Mouse (Mus musculus) heart, postnatal 36 days (tissue): ENCODE data around the gene Daglb. TPM values are rescaled to one million over a fixed set of nuclear protein-coding genes. Genes with fewer than 3 reads are reported as not detected.

Experiments
- total RNA-seq, 2 experiments: library from RNA; stranded (reverse); gene quantifications; 2 replicates each; pipeline ENCODE4 v1.2.3; 2021

Daglb gene
- total RNA-seq, 2 experiments from 2014 or later, result 8.2 to 9.0 TPM

Other genes with a start within 250 kb of the Daglb start
- gene Spdye4a, start 237.7 kb upstream of the Daglb start, total RNA-seq, result not detected
- 1 to 10 TPM; 8.5 to 8.6 TPM for gene Zfp12, start 229.4 kb upstream of the Daglb start, total RNA-seq
- gene Zfp316, start 194.6 kb upstream of the Daglb start, total RNA-seq, result 1 to 10 TPM; 5.1 to 6.0 TPM
- under 1 TPM; 0.08 to 0.19 TPM for gene Zfp853, start 171.0 kb upstream of the Daglb start, total RNA-seq
- 10 to 100 TPM; 15.4 to 15.8 TPM for gene E130309D02Rik, start 149.2 kb upstream of the Daglb start, total RNA-seq
- gene Zdhhc4, start 135.3 kb upstream of the Daglb start, total RNA-seq, result 10 to 100 TPM; 24.0 to 29.4 TPM
- not detected for gene Grid2ip, start 107.2 kb upstream of the Daglb start, total RNA-seq
- 10 to 100 TPM; 50.0 to 53.8 TPM for gene Kdelr2, start 60.7 kb upstream of the Daglb start, total RNA-seq
- 100 to 1,000 TPM; 239 to 240 TPM for gene Rac1, start 63.5 kb downstream of the Daglb start, total RNA-seq
- gene Cyth3, start 157.9 kb downstream of the Daglb start, total RNA-seq, result 10 to 100 TPM; 34.7 to 40.7 TPM